Mouse (Mus musculus) c-Kit-negative CD71-positive TER-119-positive erythroid progenitor cells, embryonic 14.5 days (primary cell): ENCODE measurements around the gene Gm6685.
A peak's percentile ranks its signal among the peaks of the same experiment; 100 is the strongest.
"Not testable (repeated sequence)": the region's sequence is repeated elsewhere in the genome, so short reads cannot be mapped to it uniquely, and the experiment has no call there.

Experiments used
- DNase-seq: peaks from one replicate; pipeline ENCODE4 v3.0.0-alpha.2; 2013; ENCODE audit warnings: low read depth, low spot score

Gene Gm6685

DNA sequence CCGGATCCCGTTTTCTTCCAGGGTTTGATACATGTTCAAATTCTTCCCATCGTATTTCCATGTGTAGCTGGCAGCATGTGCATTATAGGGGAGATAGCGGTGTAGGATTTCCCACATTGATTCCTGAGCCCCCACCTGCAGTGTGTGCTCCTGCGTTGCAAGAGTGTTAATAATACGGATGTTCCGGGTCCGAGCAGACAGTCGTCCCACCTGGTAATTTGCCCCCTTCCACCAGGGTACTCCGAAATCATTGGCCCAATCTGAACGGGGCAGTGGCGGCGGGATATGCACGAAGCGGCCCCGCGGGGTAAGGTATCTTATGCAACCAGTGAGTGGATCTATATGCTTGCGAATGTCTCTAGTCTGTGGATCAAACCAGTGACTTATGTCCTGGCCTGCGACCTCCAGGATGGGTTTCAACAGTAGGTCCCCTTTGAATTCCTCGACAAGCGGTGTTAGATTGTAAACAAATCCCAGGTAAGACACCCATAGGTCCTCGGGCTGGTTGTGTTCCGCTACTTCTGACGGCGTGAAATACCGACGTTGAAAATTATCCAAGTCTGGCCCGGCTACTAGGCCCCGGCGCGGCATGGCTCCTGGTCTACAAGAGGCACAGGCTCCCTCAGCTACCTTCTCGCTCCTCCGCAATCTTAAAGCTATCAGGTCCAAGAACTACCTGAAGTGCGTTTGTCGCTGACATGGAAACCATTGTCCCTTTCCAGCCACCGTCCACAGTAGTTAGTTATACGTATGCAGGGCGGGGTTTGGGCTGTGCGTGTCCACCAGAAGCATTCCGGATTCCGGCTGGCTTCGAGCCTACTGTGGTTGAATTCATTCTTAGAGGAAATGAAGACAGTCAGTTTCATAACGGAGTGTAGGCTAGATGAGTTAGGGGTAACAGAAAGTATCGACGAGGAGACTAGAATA is at the start of gene Gm6685:
Gm6685 (minus strand) TSS at position 644 of the 927 bp plus-strand sequence.
- DNase-seq, result peak; percentile 5

DNA sequence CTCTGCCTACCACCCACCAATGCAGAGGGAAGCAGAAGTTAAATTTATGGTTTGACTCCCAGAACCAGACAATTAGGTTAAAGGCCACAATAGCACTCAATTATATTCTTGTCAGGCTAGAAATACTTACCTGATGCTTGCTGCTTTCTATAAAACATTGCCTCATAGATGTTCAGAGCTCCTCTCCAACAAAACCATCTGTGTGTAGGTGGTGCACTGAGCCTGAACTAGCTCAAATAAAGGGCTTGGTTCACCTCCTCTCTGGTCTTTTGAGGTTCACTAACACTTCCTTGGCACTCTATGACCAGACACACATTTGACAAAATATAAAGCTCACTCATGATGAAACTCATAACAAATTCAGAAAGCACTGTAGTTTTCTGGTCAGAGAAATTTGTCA is 36.2 kb upstream of the Gm6685 start:
- no peak for DNase-seq

DNA sequence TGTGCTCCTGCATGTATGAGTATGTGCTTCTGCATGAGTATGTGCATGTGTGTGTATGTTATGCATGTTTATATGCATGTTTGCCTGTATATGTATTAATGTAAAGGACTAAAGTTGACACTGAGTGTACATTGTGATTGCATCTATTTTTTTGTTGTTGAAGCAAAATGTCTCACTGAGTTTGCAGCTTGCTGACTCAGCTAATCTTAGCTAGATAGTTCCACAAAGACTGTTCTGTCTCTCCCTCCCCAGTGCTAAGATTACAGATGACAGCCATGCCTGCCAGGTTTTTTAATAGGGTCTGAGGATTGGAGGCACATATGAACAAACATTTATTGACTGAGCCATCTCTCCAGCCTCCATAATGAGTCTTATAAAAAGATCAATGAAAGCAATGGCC is 35.0 kb upstream of the Gm6685 start:
- no peak for DNase-seq

DNA sequence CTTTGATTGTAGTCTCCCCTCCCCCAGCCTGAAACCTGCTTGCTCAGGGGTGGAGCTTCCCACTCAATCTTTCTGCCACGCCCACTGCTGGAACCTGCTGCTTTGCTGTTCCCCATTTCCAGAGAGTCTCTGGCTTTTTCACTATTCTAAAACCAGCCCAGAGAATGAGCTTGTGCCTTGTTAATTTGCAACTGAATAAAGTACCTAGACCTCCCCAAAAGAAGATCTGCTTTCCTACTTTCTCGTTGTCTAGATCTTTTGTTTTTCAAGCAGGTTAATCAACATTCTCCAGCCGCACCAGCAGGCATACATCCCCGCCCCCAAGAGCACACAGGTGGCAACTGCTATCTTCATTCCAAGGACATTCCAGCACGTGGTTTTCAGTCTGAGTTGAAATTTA is 31.7 kb upstream of the Gm6685 start:
- DNase-seq, result not testable (repeated sequence)

DNA sequence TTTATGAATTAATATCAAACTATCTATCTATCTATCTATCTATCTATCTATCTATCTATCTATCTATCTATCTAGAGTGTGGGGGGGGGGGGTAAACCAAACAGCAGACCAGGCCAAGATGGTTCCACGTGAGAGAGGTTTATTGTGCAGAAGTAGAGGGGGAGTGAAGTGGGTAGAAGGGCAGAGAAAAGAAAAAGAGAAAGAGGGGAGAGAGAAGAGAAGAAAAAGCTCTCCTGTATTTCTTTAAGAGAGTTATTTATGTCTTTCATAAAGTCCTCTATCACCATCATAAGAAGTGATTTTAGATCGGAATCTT is 26.2 kb upstream of the Gm6685 start:
- no peak for DNase-seq

DNA sequence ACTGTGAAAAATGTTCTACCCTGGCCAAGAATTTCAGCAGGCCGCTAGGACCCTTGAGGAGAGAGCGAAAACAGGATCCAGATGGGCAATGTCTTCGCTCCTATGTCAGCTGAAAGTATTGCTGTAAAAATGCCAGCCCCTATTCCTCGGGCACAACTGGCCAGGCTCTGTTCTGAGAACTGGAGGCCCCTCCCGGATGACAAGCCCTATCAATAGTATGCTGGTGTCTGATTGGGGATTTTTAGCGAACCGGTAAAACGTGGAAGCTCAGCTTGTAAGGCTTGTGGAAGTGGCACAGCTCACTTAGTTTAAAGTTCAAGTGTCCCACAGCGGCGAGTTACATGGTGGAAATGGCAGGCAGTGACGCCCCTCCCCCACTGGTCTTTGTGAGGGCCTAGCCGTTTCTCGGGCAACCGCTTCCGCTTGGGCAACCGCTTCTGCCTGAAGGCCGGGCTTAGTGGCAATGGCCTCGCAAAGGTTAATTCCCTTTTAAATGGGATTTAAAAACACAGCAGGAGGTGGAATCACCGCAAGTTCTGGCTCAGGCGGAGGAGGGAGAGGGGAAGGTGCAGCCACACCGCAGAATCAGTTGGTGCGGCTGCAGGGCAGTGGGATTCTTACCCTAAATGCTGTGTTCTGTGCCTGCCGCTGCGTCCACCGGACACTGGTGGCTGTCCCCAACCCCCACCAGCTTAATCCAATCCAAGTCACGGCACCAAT is 25.7 kb upstream of the Gm6685 start:
- no peak for DNase-seq

DNA sequence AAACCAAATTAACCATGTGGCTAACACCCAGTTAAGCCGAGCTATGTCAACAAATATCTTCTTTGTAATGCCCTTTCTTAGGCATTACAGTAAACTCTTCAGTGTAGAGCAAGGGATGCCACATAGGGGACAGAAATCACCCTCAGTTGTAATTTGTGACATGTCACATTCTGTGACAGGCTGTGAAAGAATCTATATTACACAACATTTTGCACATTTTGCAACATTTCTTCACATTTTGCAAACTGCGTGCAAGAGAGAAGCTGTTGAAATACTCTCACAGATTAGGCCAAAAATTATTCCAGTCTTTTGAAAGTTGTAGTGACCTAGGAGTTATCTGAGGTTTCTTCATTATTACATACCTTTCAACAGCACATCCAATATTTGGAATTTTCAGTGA is 3.8 kb upstream of the Gm6685 start:
- no peak for DNase-seq

DNA sequence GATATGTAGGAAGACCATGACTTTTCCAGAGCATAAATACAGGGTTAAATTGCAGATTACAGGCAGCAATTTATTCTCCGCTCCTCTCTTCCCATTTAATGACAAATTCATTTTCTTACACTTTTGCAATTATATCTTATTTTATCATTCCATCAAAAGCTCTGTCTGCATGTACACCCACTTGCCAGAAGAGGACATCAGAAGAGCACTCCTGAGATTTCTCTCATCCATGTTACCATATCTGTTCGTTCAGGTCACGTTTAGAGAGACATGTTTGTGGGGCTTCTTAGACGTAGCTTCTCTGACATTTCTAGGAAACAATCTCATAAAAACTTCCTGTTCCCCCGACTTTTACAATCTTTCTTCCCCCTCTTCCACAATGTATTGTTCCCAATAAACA is 2.2 kb upstream of the Gm6685 start:
- DNase-seq, result no peak

DNA sequence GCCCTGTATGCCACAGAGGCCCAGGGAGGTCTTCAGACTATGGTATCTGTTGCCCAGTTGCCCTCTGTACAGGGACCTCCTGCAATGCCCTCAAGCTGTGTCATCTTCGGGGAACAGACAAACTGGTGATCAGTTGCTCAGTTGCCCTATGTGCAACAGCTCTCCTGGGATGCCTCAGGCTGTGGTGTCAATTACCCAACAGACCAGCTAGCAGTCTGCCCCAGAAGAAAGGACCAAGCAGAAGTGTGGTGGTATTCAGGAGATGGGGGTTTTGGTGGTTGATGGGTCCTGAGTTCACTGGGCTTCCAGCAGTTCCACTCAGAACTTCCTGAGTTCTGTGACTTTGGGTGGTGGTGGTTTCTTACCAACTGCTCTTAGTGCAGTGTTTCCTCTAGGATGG is 11.8 kb downstream of the Gm6685 start:
- no peak for DNase-seq

DNA sequence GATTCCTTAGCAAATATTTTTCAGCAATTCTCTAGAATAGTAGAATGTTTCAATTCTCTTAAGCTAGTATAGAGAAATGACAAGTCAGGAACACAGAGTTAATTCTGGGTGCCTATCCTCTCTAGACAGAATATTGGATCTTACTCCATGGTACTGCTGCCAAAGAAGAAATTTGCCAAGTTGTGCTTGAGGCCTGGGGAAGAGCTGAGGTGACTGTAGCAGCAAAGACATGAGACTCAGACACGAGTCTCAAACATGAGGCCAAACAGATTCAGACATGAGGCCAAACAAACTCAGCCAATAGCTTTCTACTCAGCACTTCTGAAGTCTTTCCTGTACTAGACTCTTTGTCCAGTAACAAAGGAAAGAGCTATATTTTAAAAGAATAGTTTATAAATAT is 26.3 kb downstream of the Gm6685 start:
- no peak for DNase-seq

DNA sequence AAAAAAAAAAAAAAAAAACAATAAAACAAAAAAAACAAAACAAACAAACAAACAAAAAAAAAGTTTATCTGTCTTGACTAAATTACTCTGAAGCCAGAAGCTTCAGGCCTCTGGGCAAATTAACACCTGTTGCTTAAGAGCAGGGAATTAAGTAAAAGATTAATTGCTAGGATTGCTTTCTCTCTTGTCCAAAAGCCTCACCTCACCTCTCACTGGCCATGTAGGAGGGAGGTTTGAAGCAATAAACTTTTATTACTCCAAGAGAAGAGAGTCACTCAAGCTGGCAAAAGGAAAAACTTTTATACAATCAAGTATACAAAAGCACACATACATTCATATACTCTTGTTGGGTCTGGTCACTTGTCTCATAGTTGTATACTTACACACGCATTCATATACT is 31.9 kb downstream of the Gm6685 start:
- DNase-seq, result no peak

DNA sequence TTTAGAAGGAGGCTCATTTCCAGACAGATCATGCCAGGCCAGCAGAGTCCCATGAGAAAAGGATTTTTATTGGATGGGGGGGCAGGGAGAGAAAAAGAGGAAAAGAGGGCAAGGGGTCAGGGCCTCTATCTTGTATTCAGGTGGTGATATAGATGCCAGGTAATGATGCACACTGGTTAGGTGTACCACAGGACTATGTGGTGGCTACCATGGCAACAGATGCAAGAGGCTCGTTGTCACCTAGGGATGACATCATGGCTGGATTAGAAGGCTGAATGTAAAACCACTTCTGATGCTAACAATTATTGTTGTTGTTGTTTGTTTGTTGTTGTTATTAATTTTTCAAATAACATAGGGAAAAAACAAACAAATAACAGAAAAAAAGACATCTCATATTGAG is 49.2 kb downstream of the Gm6685 start:
- DNase-seq, result no peak
